Mouse (Mus musculus) macrophage (primary cell): ENCODE results near the gene Bfsp1. TPM values are rescaled to one million over a fixed set of nuclear protein-coding genes. Genes with fewer than 3 reads are reported as not detected.

ENCODE experiments used
- H3K27ac ChIP-seq: fragments of 350-480 bp; formaldehyde crosslinking; 2 replicates; pipeline ENCODE4 v1.9.0; 2021
- H3K36me3 ChIP-seq: fragments of 350-480 bp; formaldehyde crosslinking; 2 replicates; pipeline ENCODE4 v1.9.0; 2021; ENCODE audit errors: inconsistent target
- H3K4me3 ChIP-seq: fragments of 350-480 bp; formaldehyde crosslinking; 2 replicates; pipeline ENCODE4 v1.9.0; 2021; ENCODE audit errors: inconsistent target
- H3K79me2 ChIP-seq: fragments of 350-480 bp; formaldehyde crosslinking; 2 replicates; pipeline ENCODE4 v1.9.0; 2021; ENCODE audit errors: inconsistent target
- WGBS: methylation state at CpG from one replicate; pipeline ENCODE4 v1.1.7; 2026; ENCODE audit warnings: inconsistent platforms; ENCODE audit not compliant: missing documents; 5-methylcytosine and 5-hydroxymethylcytosine counted together
- polyA plus RNA-seq: library from polyadenylated mRNA; stranded (reverse); fragments of 250-400 nt; gene quantifications from 3 replicates; pipeline ENCODE4 v1.2.4, GENCODE M21; 2018; ENCODE audit warnings: inconsistent platforms

The Bfsp1 gene
- polyA plus RNA-seq, 1 experiment from 2014 or later = 0.10 TPM

GRCm38 (mm10) chr2:143839458-143839857 is 23.5 kb downstream of the Bfsp1 start:
- H3K36me3 ChIP-seq = no peaks in the 10 kb centered on the region
- 80% methylated on average over 2 of the region's 2 CpGs for WGBS
- H3K79me2 ChIP-seq = no peaks in the 10 kb centered on the region
- no peak overlapping the region for H3K27ac ChIP-seq
- no peak overlapping the region for H3K4me3 ChIP-seq

GRCm38 (mm10) chr2:143838698-143839097 is 24.3 kb downstream of the Bfsp1 start:
- WGBS = 37% methylated on average over 5 of the region's 5 CpGs
- no peaks in the 10 kb centered on the region for H3K79me2 ChIP-seq
- no peaks in the 10 kb centered on the region for H3K36me3 ChIP-seq
- H3K4me3 ChIP-seq = no peak overlapping the region
- H3K27ac ChIP-seq = no peak overlapping the region

GRCm38 (mm10) chr2:143837291-143837701 is 25.7 kb downstream of the Bfsp1 start:
- H3K4me3 ChIP-seq = no peak overlapping the region

GRCm38 (mm10) chr2:143835820-143836219 is 27.2 kb downstream of the Bfsp1 start:
- no peaks in the 10 kb centered on the region for H3K36me3 ChIP-seq
- no peak overlapping the region for H3K4me3 ChIP-seq
- 46% methylated on average over 7 of the region's 7 CpGs for WGBS
- H3K79me2 ChIP-seq = no peaks in the 10 kb centered on the region
- H3K27ac ChIP-seq = no peak overlapping the region

More at GRCm38 (mm10) chr2:143837291-143837701, 25.7 kb downstream of the Bfsp1 start:
- Histone ChIP-seq H3K36me3 (no peaks in the 10 kb centered on the region), H3K79me2 (no peaks in the 10 kb centered on the region), H3K27ac (no peak overlapping the region)
- WGBS = 8% methylated on average over 8 of the region's 8 CpGs

GRCm38 (mm10) chr2:143834082-143834481 is 28.9 kb downstream of the Bfsp1 start:
- Histone ChIP-seq H3K4me3 (no peak overlapping the region), H3K36me3 (no peaks in the 10 kb centered on the region), H3K79me2 (no peaks in the 10 kb centered on the region), H3K27ac (no peak overlapping the region)
- 26% methylated on average over 6 of the region's 6 CpGs for WGBS

DNA sequence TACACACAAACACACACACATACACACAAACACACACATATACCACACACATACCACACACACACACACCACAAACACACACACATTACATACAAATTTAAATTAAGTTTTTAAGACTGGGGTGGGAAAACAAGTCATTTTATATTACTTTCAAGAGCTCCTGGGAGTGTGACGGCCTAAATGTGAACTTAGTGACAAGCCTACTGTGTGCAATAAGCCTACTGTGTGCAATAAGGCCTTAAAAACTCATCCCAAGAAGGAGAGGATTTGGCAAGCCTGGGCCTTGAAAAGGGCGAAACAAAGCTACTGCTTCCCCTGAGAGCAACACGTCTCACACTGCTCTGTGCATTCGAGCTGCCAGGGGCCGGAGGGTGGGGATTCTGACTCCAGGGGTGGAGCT is 30.3 kb downstream of the Bfsp1 start:
- 98% methylated on average over 5 of the region's 5 CpGs for WGBS
- Histone ChIP-seq H3K79me2 (no peaks in the 10 kb centered on the region), H3K27ac (no peak overlapping the region), H3K4me3 (no peak overlapping the region), H3K36me3 (no peaks in the 10 kb centered on the region)

GRCm38 (mm10) chr2:143831645-143832044 is 31.3 kb downstream of the Bfsp1 start:
- H3K79me2 ChIP-seq = no peaks in the 10 kb centered on the region
- WGBS = 87% methylated on average over 16 of the region's 17 CpGs
- no peak overlapping the region for H3K4me3 ChIP-seq
- no peak overlapping the region for H3K27ac ChIP-seq
- H3K36me3 ChIP-seq = no peaks in the 10 kb centered on the region

DNA sequence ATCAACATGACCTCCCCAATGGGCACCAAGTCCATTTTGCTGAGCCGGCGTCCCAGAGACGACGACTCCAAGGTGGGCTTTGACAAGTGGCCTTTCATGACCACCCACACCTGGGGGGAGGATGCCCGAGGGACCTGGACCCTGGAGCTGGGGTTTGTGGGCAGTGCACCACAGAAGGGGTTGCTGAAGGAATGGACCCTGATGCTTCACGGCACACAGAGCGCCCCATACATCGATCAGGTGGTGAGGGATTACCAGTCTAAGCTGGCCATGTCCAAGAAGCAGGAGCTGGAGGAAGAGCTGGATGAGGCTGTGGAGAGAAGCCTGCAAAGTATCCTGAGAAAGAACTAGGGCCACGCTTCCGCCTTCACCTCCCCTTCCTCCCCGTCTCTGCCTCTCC is 49.5 kb downstream of the Bfsp1 start:
- WGBS = 91% methylated on average over 11 of the region's 11 CpGs
- H3K36me3 ChIP-seq = no peaks in the 10 kb centered on the region
- no peaks in the 10 kb centered on the region for H3K79me2 ChIP-seq
- H3K4me3 ChIP-seq = no peak overlapping the region
- no peak overlapping the region for H3K27ac ChIP-seq

- 86% methylated on average over 4 of the region's 4 CpGs for WGBS
Measured at GRCm38 (mm10) chr2:143812262-143812661, 50.7 kb downstream of the Bfsp1 start.

DNA sequence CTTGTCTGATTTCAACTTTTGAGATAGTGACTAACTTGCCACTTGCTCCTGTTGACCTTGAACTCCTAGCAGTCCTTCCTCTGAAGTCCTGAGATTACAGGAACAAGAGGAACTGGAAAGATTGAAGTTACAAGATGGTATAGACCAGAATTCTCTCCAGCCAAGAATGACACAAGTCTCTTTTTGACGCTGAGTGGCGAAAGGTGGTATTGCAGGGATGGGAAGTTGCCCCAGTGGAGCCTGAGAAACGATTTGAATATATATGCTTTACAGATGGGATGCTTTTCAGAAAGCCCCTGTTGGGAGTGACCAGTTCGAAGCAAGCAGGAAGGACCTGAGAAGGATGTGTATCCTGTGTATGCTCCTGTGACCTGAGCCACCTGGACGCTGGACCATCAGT is 54.2 kb downstream of the Bfsp1 start:
- Histone ChIP-seq H3K36me3 (no peaks in the 10 kb centered on the region), H3K79me2 (no peaks in the 10 kb centered on the region), H3K4me3 (no peak overlapping the region), H3K27ac (no peak overlapping the region)
- 76% methylated on average over 5 of the region's 5 CpGs for WGBS

More at GRCm38 (mm10) chr2:143812262-143812661, 50.7 kb downstream of the Bfsp1 start:
- H3K36me3 ChIP-seq = no peaks in the 10 kb centered on the region
- no peak overlapping the region for H3K27ac ChIP-seq
- H3K4me3 ChIP-seq = no peak overlapping the region
- H3K79me2 ChIP-seq = no peaks in the 10 kb centered on the region

- Histone ChIP-seq H3K4me3 (no peak overlapping the region), H3K79me2 (no peaks in the 10 kb centered on the region), H3K36me3 (no peaks in the 10 kb centered on the region), H3K27ac (no peak overlapping the region)
- WGBS = 94% methylated on average over 8 of the region's 9 CpGs
Measured at GRCm38 (mm10) chr2:143806924-143807664, 55.9 kb downstream of the Bfsp1 start.

GRCm38 (mm10) chr2:143806140-143806923 is 56.6 kb downstream of the Bfsp1 start:
- WGBS = 81% methylated on average over 14 of the region's 15 CpGs
- H3K79me2 ChIP-seq = no peaks in the 10 kb centered on the region
- H3K36me3 ChIP-seq = no peaks in the 10 kb centered on the region
- H3K4me3 ChIP-seq = no peak overlapping the region
- no peak overlapping the region for H3K27ac ChIP-seq

- 62% methylated on average over 5 of the region's 5 CpGs for WGBS
Measured at GRCm38 (mm10) chr2:143801097-143801496, 61.9 kb downstream of the Bfsp1 start.

GRCm38 (mm10) chr2:143796335-143797013 is 66.5 kb downstream of the Bfsp1 start:
- 75% methylated on average over 4 of the region's 4 CpGs for WGBS
- no peak overlapping the region for H3K4me3 ChIP-seq
- H3K36me3 ChIP-seq = no peaks in the 10 kb centered on the region
- H3K79me2 ChIP-seq = no peaks in the 10 kb centered on the region
- no peak overlapping the region for H3K27ac ChIP-seq

More at GRCm38 (mm10) chr2:143801097-143801496, 61.9 kb downstream of the Bfsp1 start:
- no peaks in the 10 kb centered on the region for H3K36me3 ChIP-seq
- H3K79me2 ChIP-seq = no peaks in the 10 kb centered on the region
- H3K4me3 ChIP-seq = no peak overlapping the region
- no peak overlapping the region for H3K27ac ChIP-seq

DNA sequence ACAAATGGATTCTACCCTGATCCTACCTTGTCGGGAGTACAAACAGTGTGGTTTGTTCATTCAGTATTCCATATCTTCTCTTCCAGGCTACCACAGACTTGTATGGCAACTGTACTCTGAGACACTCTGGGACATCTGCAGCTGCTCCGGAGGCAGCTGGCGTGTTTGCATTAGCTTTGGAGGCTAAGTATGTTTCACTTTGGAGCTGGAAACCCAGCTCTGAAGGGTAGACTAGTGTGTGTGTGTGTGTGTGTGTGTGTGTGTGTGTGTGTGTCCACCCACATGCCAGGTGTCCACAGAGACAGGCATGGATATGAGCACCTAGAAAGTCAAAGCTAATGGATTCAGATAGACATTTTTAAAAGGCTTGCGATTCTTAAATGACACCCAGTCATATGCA is 67.1 kb downstream of the Bfsp1 start:
- 87% methylated on average over 4 of the region's 4 CpGs for WGBS
- Histone ChIP-seq H3K27ac (no peak overlapping the region), H3K79me2 (no peaks in the 10 kb centered on the region), H3K4me3 (no peak overlapping the region), H3K36me3 (no peaks in the 10 kb centered on the region)
